Mouse (Mus musculus) olfactory bulb, adult 2 months (tissue): ENCODE data around the gene Olfr784.

ENCODE experiments used
- CTCF ChIP-seq: fragments of 200-500 bp; IDR thresholded peaks from 2 replicates; pipeline ENCODE4 v1.5.1; 2012; ENCODE audit warnings: low read depth, mild to moderate bottlenecking, low read length, moderate library complexity; ENCODE audit not compliant: insufficient read depth
- POLR2A ChIP-seq: fragments of 200-500 bp; IDR thresholded peaks from 2 replicates; pipeline ENCODE4 v1.6.1; 2012; ENCODE audit warnings: mild to moderate bottlenecking, low read depth, low read length, moderate library complexity; ENCODE audit not compliant: insufficient read depth

DNA sequence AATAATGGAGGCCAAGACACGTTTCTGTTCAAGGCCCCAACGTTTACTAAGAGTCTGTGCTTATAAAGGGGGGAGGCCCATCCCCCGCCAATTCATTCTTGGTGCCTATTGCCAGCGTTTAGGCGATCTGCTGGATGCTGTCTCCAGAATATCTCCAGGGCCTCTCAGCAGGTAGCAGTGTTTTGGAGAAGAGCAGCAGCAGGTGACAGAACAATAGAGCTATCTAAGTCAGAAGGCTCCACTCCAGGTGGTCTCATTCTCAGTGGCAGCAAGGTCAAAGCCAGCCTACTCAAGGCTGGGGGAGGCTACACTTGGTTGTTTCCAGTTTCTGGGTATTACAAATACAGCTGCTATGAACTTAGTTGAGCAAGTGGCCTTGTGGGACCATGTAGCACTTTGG is 17.0 kb downstream of the Olfr784 start:
- no peak for TF ChIP-seq CTCF
- TF ChIP-seq POLR2A = no peak
